Mouse (Mus musculus) 3T3-L1 (cell line): Measurements from ENCODE around the gene Kcnab3.
"Not testable (repeated sequence)": the region's sequence is repeated elsewhere in the genome, so short reads cannot be mapped to it uniquely, and the experiment has no call there.

Experiments
- DNase-seq: peaks from one replicate; pipeline ENCODE4 v3.0.0-alpha.2; 2015; ENCODE audit warnings: low read depth, low spot score

Kcnab3 gene

GRCm38 (mm10) chr11:69325628-69326407, at the start of gene Kcnab3:
Gene Kcnab3, plus strand, starts transcription at chr11:69326258.
- peak; percentile 90 for DNase-seq

- no peak for DNase-seq
Measured at GRCm38 (mm10) chr11:69277267-69277666, 48.8 kb upstream of the Kcnab3 start.

GRCm38 (mm10) chr11:69291111-69291510, 34.9 kb upstream of the Kcnab3 start:
- DNase-seq: no peak

- DNase-seq: no peak
Measured at GRCm38 (mm10) chr11:69295286-69295685, 30.8 kb upstream of the Kcnab3 start.

DNA sequence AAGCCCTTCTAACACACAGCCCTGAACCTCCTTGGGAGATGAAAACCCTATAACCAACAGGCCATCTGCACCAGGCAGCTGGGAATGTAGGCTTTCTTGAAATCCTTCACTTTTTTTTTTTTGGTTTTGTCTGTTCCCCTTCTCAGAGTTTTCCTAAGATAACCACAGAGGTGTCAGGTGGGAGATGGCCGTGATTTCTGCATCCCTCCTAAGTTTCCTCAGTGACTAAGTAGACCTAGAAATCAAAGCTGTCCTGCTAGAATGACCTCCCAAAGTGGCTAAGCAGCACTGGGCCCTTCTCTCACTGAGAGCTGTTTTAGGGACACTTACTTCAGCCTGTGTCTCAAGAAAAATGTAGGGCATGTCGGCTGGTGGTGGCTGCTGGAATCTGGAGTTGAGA, 28.3 kb upstream of the Kcnab3 start:
- no peak for DNase-seq

GRCm38 (mm10) chr11:69298231-69298630, 27.8 kb upstream of the Kcnab3 start:
- DNase-seq: no peak

DNA sequence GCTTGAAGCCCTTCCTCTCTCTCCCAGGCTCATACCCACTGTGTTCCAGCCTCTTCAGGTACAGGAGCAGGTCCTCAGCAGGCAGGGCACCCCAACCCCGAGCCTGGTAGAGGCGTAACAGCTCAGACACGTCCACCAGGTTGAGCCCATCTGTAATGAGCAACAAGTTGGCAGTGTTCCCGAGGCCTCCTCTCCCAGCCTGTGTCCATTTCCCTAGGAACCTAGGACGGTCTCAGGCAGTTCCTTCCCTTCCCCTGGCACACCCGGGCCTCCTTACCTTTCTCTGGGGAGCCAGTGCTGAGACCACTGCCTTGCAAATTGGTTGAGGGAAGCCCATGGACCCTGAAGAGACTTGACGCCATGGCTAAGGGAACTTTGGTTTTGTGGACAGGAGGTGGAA, 23.2 kb upstream of the Kcnab3 start:
- DNase-seq: no peak

DNA sequence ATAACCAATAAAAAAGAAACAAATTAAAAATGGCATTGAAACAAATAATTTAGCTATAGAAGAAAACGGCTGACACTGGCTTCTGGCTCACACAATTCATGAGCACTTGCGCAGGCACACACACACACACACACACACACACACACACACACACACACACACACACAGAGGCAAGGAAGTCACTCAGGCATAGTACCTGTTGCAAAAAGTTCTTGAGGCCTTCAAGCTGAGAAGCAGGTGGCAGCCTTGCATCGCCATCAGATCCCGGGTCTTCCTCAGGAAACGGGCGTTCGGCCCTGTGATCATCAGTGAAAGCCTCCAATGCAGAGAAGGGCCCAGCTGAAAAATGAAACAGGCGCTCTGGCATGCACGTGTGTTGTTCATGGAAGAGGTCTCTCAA, 20.8 kb upstream of the Kcnab3 start:
- DNase-seq: no peak

GRCm38 (mm10) chr11:69306039-69306438, 20.0 kb upstream of the Kcnab3 start:
- DNase-seq: no peak

DNA sequence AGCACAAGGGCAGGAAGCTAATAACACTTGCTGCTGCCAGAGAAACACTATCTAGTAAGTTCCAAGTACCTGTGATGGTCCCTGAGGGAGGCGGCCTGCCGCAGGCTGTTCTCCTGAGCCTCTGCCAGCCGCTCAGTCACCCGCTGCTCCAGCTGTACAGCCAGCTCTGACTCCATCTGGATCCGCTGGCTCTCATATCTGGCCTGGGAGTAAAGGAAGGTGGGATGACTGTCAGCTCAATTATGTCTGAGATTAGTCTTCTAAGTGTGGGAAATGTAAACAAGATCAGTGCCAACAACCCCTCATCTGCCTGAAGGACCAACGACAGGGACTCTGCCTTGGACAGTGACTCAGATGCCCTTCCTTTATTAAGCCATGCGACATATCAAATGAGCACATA, 14.8 kb upstream of the Kcnab3 start:
- DNase-seq: no peak

DNA sequence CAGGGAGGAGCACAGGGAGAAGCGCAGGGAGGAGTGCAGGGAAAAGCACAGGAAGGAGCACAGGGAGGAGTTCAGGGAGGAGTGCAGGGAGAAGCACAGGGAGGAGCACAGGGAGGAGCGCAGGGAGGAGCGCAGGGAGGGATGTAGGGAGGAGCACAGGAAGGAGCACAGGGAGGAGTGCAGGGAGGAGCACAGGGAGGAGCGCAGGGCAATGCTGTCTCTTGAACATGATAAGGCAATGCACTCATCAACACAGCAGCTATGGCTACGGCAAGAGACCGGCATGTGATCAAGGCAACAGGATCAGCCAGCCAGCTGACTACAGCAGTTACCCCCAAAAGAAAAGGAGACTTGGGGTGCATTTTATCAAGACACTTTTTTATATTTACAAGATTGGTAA, 9.7 kb upstream of the Kcnab3 start:
- DNase-seq: no peak

DNA sequence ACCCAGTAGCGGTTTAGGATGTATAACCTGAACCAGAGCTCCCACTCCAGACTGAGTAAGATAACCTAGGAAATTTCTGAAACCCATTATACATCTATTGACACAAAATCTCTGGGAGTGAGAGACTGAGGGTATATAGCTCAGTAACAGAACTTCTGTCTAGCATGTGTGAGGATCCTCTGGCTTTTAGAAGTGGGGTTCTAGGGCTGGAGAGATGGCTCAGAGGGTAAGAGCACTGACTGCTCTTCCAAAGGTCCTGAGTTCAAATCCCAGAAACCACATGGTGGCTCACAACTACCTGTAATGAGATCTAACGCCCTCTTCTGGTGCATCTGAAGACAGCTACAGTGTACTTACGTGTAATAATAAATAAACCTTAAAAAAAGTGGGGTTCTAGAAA, 8.1 kb upstream of the Kcnab3 start:
- DNase-seq: not testable (repeated sequence)

DNA sequence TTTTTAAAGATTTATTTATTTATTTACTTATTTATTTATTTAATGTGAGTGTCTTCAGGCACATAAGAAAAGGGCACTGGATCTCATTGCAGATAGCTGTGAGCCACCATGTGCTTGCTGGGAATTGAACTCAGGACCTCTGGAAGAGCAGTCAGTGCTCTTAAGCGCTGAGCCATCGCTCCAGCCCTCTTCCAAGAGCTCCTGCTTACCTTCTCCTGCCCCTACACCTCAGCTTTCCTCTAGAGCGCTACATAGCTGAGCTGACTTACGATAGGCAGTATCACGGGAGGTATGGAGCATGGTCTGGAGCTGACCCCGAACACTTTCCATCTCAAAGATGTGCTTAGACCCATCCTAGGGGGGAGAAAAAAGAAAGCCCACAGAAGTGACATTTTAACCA, 4.5 kb upstream of the Kcnab3 start:
- no peak for DNase-seq

- no peak for DNase-seq
Measured at GRCm38 (mm10) chr11:69322010-69322409, 4.0 kb upstream of the Kcnab3 start.

DNA sequence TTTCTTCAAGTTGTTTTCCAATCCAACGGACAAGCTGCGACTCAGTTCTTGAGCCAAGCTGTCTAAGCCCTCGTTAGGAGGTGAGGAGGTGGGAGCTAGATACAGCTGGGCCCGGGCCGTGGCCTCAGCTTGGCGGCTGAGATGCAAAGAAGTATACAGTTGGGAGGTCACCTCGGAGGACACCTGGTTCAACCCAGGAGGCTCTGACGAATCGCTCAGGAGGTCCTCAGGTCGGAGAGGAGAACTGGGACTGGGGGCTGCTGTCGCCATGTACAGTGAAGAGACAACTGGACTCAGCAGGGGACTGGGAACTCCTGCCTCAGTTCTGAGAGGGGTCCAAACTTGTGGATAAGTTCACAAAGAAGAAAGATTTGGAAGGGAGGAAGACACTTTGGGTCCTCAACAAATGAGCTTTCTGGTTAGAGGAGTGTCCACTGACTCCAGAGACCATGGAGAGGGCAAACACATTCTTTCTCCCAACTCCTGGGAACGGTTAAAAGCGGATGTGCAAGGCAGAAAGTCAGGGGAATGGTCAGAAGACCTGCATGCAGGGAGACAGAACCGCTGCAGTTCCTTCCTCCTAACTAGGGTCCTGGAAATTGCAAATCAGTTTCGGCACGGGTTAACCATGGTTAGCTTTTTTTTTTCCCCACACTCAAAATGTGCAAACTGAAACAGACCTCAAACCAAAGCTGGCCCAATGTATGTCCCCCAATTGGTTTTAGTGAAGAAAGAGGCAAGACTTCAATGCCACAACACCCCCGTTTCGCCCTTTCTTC, 3.2 kb upstream of the Kcnab3 start:
- peak; percentile 53 for DNase-seq

DNA sequence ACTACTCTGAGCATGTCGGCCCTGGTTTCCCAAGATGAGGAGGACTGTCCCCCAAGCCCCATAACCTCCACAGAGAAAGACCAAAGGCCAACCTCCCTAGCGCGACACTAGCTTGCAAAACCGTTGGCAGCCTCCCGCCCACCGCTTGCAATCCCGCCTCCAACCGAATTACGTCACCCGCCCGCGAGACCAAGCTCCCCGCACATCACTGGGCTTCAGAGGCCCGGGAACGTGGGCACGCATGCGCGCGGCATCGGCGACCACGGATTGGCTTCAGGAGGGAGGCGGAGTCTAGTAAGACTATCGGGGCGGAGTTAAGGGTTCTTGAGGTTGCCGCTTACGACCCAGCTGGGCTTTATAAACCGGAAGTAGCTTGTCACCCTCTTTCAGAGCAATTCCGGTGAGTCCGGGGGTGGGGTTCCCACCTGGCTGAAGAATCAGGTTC, 2.4 kb upstream of the Kcnab3 start, which contains the start of the genes Cntrob and Trappc1:
Cntrob (minus strand) TSS at position 109 of the 445 bp plus-strand sequence.
Trappc1 (plus strand) TSS at position 314 of the 445 bp plus-strand sequence.
- DNase-seq: peak; percentile 99

- DNase-seq: no peak
Measured at GRCm38 (mm10) chr11:69324749-69325148, 1.3 kb upstream of the Kcnab3 start.

DNA sequence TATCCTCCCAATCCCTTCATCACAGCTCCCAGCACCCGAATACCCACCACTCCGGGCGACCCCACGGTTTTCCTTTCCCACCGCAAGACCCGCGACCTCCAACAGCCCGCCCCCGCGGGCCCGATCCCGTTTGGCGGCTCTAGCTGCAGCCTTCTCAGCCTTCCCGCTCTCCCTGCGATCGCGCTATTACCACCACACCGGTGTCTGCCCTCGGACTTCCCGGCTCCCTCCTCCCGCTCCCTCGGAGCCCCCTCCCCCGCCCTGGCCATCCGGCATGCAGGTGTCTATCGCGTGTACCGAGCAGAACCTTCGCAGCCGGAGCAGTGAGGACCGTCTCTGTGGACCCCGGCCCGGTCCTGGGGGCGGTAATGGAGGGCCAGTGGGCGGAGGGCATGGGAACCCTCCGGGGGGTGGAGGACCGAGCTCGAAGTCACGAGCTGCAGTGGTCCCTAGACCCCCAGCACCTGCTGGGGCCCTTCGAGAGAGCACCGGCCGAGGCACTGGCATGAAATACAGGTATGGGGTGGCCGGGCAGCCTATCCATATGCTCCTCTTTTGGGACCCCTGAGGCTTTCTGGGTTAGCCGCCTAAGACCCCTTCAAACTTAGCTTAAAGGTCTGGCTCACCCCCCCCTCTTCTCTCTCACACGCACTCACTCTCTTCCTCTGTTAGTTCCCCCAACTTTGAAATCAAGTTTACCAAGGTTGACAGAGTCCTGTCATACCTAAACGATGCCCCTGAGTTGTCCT, 524 bp downstream of the Kcnab3 start:
- no peak for DNase-seq

DNA sequence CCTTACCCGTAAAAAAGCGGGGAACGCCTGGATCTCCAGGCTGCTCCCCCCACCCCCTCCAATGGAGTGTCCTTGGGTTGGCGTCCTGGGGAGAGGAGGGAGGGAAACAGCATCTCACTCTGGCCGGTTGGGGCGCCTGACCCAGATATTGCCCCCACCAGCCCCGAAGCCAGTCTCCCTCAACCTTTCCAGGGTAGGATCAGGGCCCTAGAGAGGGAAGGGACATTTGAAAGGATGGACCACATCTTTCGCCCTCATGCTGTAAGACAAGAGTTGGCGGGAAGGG, 1.0 kb downstream of the Kcnab3 start:
- DNase-seq: no peak

- no peak for DNase-seq
Measured at GRCm38 (mm10) chr11:69327648-69328047, 1.6 kb downstream of the Kcnab3 start.

- DNase-seq: no peak
Measured at GRCm38 (mm10) chr11:69328517-69328916, 2.5 kb downstream of the Kcnab3 start.

GRCm38 (mm10) chr11:69331152-69331551, 5.1 kb downstream of the Kcnab3 start:
- DNase-seq: no peak
